ENCODE assay signal across 26 mouse cellular contexts in genomic region chr1:153820216-153820615, GRCm38 (mm10). TPM values are rescaled to one million over a fixed set of nuclear protein-coding genes. Genes with fewer than 3 reads are reported as not detected.
DNase-seq lines count a peak whose midpoint lies in the region; ATAC-seq and TF ChIP-seq lines count a peak whose summit lies in the region.
"Had no signal": no experiment of that assay in that cellular context is flagged by ENCODE, and none has a peak within 500 bp of the region (broad histone marks: within the 10 kb centered on the region; RNA-seq: fewer than 3 reads in every experiment).

No protein-coding gene starts in this region.

- H3K4me2 ChIP-seq in forebrain, embryonic 14.5 days (ENCODE audit: low read length), result no peak overlapping the region
- no peak overlapping the region for H3K4me2 ChIP-seq in hindbrain, postnatal 0 days (ENCODE audit: low read depth, low read length)
- no peak overlapping the region for H3K4me2 ChIP-seq in midbrain, postnatal 0 days (ENCODE audit: low read depth, low read length, poor library complexity, severe bottlenecking)
- H3K4me2 ChIP-seq in midbrain, embryonic 16.5 days (ENCODE audit: low read length), result no peak overlapping the region
- H3K4me2 ChIP-seq: embryonic facial prominence, embryonic 12.5 days; forebrain, embryonic 12.5 days; heart, embryonic 12.5 days; hindbrain, embryonic 12.5 days; intestine, embryonic 15.5 days had no signal

- no peaks in the 10 kb centered on the region for H3K27me3 ChIP-seq in forebrain, embryonic 14.5 days (replicated peaks; ENCODE audit: control insufficient read depth, insufficient read depth, low read length)
- H3K27me3 ChIP-seq in forebrain, embryonic 10.5 days (ENCODE audit: poor library complexity, severe bottlenecking), result no peaks in the 10 kb centered on the region
- no peaks in the 10 kb centered on the region for H3K27me3 ChIP-seq in hindbrain, postnatal 0 days (ENCODE audit: insufficient read depth, low read length)
- H3K27me3 ChIP-seq in hindbrain, embryonic 10.5 days (ENCODE audit: insufficient read depth, poor library complexity, severe bottlenecking), result no peaks in the 10 kb centered on the region
- H3K27me3 ChIP-seq in midbrain, postnatal 0 days (ENCODE audit: insufficient read depth, low read length), result no peaks in the 10 kb centered on the region; the same call in 1 of the 2 replicates
- H3K27me3 ChIP-seq in midbrain, embryonic 16.5 days (ENCODE audit: control insufficient read depth, insufficient read depth, low read depth, low read length), result no peaks in the 10 kb centered on the region
- H3K27me3 ChIP-seq: embryonic facial prominence, embryonic 12.5 days; hindbrain, embryonic 12.5 days; intestine, embryonic 15.5 days had no signal

- H3K4me3 ChIP-seq in forebrain, embryonic 14.5 days (ENCODE audit: low read depth, low read length), result no peak overlapping the region
- H3K4me3 ChIP-seq in forebrain, embryonic 10.5 days, result no peak overlapping the region
- no peak overlapping the region for H3K4me3 ChIP-seq in hindbrain, postnatal 0 days (ENCODE audit: low read length)
- H3K4me3 ChIP-seq in hindbrain, embryonic 10.5 days, result no peak overlapping the region
- H3K4me3 ChIP-seq in midbrain, postnatal 0 days (ENCODE audit: low read depth, low read length), result no peak overlapping the region
- H3K4me3 ChIP-seq in midbrain, embryonic 16.5 days (ENCODE audit: low read depth, low read length), result no peak overlapping the region
- H3K4me3 ChIP-seq: embryonic facial prominence, embryonic 12.5 days; forebrain, embryonic 12.5 days; heart, adult 2 months; heart, embryonic 12.5 days; hindbrain, embryonic 12.5 days; intestine, embryonic 15.5 days had no signal

- 65% methylated on average over 3 of the region's 3 CpGs for WGBS in forebrain, embryonic 14.5 days
- WGBS in forebrain, embryonic 10.5 days, result 90% methylated on average over 3 of the region's 3 CpGs
- 51% methylated on average over 3 of the region's 3 CpGs for WGBS in hindbrain, postnatal 0 days
- 91% methylated on average over 3 of the region's 3 CpGs for WGBS in hindbrain, embryonic 10.5 days
- WGBS in midbrain, postnatal 0 days, result 70% methylated on average over 3 of the region's 3 CpGs
- 71% methylated on average over 3 of the region's 3 CpGs for WGBS in midbrain, embryonic 16.5 days

- H3K9ac ChIP-seq in forebrain, embryonic 14.5 days (ENCODE audit: low read length), result no peak overlapping the region
- H3K9ac ChIP-seq in hindbrain, postnatal 0 days (replicated peaks; ENCODE audit: low read length), result no peak overlapping the region
- no peak overlapping the region for H3K9ac ChIP-seq in midbrain, postnatal 0 days (replicated peaks; ENCODE audit: low read length, poor library complexity, severe bottlenecking)
- H3K9ac ChIP-seq in midbrain, embryonic 16.5 days (ENCODE audit: low read depth, low read length), result no peak overlapping the region
- H3K9ac ChIP-seq: embryonic facial prominence, embryonic 12.5 days; forebrain, embryonic 12.5 days; heart, embryonic 12.5 days; hindbrain, embryonic 12.5 days; intestine, embryonic 15.5 days had no signal

- H3K27ac ChIP-seq in forebrain, embryonic 14.5 days (ENCODE audit: low read depth, low read length), result no peak overlapping the region
- H3K27ac ChIP-seq in forebrain, embryonic 10.5 days, result no peak overlapping the region
- no peak overlapping the region for H3K27ac ChIP-seq in hindbrain, postnatal 0 days
- no peak overlapping the region for H3K27ac ChIP-seq in hindbrain, embryonic 10.5 days
- H3K27ac ChIP-seq in midbrain, postnatal 0 days (ENCODE audit: low read depth, low read length), result no peak overlapping the region
- H3K27ac ChIP-seq in midbrain, embryonic 16.5 days (ENCODE audit: low read length), result no peak overlapping the region
- H3K27ac ChIP-seq: embryonic facial prominence, embryonic 12.5 days; forebrain, embryonic 12.5 days; heart, adult 2 months; hindbrain, embryonic 12.5 days; intestine, embryonic 15.5 days had no signal

- no peaks in the 10 kb centered on the region for H3K4me1 ChIP-seq in forebrain, embryonic 14.5 days (ENCODE audit: control insufficient read depth, insufficient read depth, low read length)
- no peaks in the 10 kb centered on the region for H3K4me1 ChIP-seq in forebrain, embryonic 10.5 days
- no peaks in the 10 kb centered on the region for H3K4me1 ChIP-seq in hindbrain, postnatal 0 days (ENCODE audit: insufficient read depth, low read length)
- no peaks in the 10 kb centered on the region for H3K4me1 ChIP-seq in hindbrain, embryonic 10.5 days (replicated peaks)
- H3K4me1 ChIP-seq in midbrain, postnatal 0 days (ENCODE audit: insufficient read depth, low read length), result no peaks in the 10 kb centered on the region
- H3K4me1 ChIP-seq in midbrain, embryonic 16.5 days (ENCODE audit: control insufficient read depth, insufficient read depth, low read length), result no peaks in the 10 kb centered on the region
- H3K4me1 ChIP-seq: embryonic facial prominence, embryonic 12.5 days; forebrain, embryonic 12.5 days; heart, embryonic 12.5 days; hindbrain, embryonic 12.5 days; intestine, embryonic 15.5 days had no signal

- no peaks in the 10 kb centered on the region for H3K36me3 ChIP-seq in forebrain, embryonic 14.5 days (ENCODE audit: control insufficient read depth, insufficient read depth, low read length)
- no peaks in the 10 kb centered on the region for H3K36me3 ChIP-seq in forebrain, embryonic 10.5 days (replicated peaks)
- no peaks in the 10 kb centered on the region for H3K36me3 ChIP-seq in hindbrain, postnatal 0 days (ENCODE audit: insufficient read depth, low read length)
- H3K36me3 ChIP-seq in hindbrain, embryonic 10.5 days, result no peaks in the 10 kb centered on the region
- no peaks in the 10 kb centered on the region for H3K36me3 ChIP-seq in midbrain, postnatal 0 days (ENCODE audit: insufficient read depth, low read length)
- no peaks in the 10 kb centered on the region for H3K36me3 ChIP-seq in midbrain, embryonic 16.5 days (ENCODE audit: control insufficient read depth, insufficient read depth, low read length)
- H3K36me3 ChIP-seq: embryonic facial prominence, embryonic 12.5 days; forebrain, embryonic 12.5 days; heart, embryonic 12.5 days; hindbrain, embryonic 12.5 days; intestine, embryonic 15.5 days had no signal

- no peak for TF ChIP-seq CTCF in hindbrain, postnatal 0 days (IDR thresholded peaks at IDR 0.05; ENCODE audit: low read depth)
- TF ChIP-seq CTCF in midbrain, postnatal 0 days (IDR thresholded peaks at IDR 0.05), result no peak

- no peak for ATAC-seq in forebrain, embryonic 14.5 days
- peak; percentile 47; the same call in 1 of the 2 replicates for ATAC-seq in hindbrain, postnatal 0 days
- no peak for ATAC-seq in midbrain, postnatal 0 days (ENCODE audit: low FRiP score)
- no peak for ATAC-seq in midbrain, embryonic 16.5 days
- ATAC-seq: activated CD4-positive, CD25-positive, alpha-beta regulatory T cell, adult 4 months; intestine, embryonic 15.5 days; Patski had no signal

- H3K9me3 ChIP-seq in forebrain, embryonic 14.5 days (replicated peaks; ENCODE audit: control insufficient read depth, low read length), result no peaks in the 10 kb centered on the region
- peaks cover 3% of the 10 kb centered on the region; the same call in 1 of the 2 replicates for H3K9me3 ChIP-seq in forebrain, embryonic 10.5 days
- H3K9me3 ChIP-seq in hindbrain, postnatal 0 days (ENCODE audit: low read length), result no peaks in the 10 kb centered on the region
- H3K9me3 ChIP-seq in hindbrain, embryonic 10.5 days, result peaks cover 3% of the 10 kb centered on the region; the same call in 1 of the 2 replicates
- H3K9me3 ChIP-seq in midbrain, postnatal 0 days (ENCODE audit: low read length), result no peaks in the 10 kb centered on the region
- no peaks in the 10 kb centered on the region for H3K9me3 ChIP-seq in midbrain, embryonic 16.5 days (replicated peaks; ENCODE audit: control insufficient read depth, low read length, poor library complexity, severe bottlenecking)
- H3K9me3 ChIP-seq: embryonic facial prominence, embryonic 12.5 days; forebrain, embryonic 12.5 days; intestine, embryonic 15.5 days had no signal

- peak; percentile 22 for DNase-seq in forebrain, embryonic 14.5 days (ENCODE audit: low spot score)
- no peak for DNase-seq in forebrain, embryonic 10.5 days (ENCODE audit: extremely low spot score, low spot score)
- DNase-seq in hindbrain, postnatal 0 days (ENCODE audit: low spot score), result peak; percentile 70
- DNase-seq in hindbrain, embryonic 10.5 days (ENCODE audit: low spot score), result no peak
- peak; percentile 71 for DNase-seq in midbrain, postnatal 0 days (ENCODE audit: low spot score)
- no peak for DNase-seq in frontal cortex, postnatal 10 days (ENCODE audit: low spot score in 2 of 2)
- DNase-seq: adrenal gland, postnatal 14 days; cerebellum, adult 8-10 months; cerebellum, postnatal 25 days; gastrocnemius, postnatal 10 days; heart, adult 2 months had no signal

RNA-seq across cellular contexts. Expression of gene Rgsl1, which starts 23.7 kb away (rescaled TPM):
- 0.34 and 0.40 TPM in 2 replicates for polyA plus RNA-seq in forebrain, embryonic 14.5 days (2014; fragmentation: Nextera tagmentation; extraction: Ambion mirVana)
- not detected in 2 replicates for polyA plus RNA-seq in forebrain, embryonic 10.5 days (2016; fragmentation: Nextera tagmentation; extraction: Ambion mirVana)
- 0.14 and 0.37 TPM in 2 replicates for total RNA-seq in hindbrain, postnatal 0 days (2014; rRNA removed)
- polyA plus RNA-seq in hindbrain, postnatal 0 days (2015; fragmentation: Nextera tagmentation; extraction: Ambion mirVana), result 0.31 and 0.37 TPM in 2 replicates
- polyA plus RNA-seq in hindbrain, embryonic 10.5 days (2016; fragmentation: Nextera tagmentation; extraction: Ambion mirVana), result 0.10 TPM in 1 of 2 replicates, not detected in the other
- total RNA-seq in midbrain, postnatal 0 days (2014; rRNA removed), result 0.05 TPM in 1 of 2 replicates, not detected in the other
- 0.12 and 0.18 TPM in 2 replicates for polyA plus RNA-seq in midbrain, postnatal 0 days (2015; fragmentation: Nextera tagmentation; extraction: Ambion mirVana)
- polyA plus RNA-seq in midbrain, embryonic 16.5 days (2015; fragmentation: Nextera tagmentation; extraction: Ambion mirVana), result 0.10 and 0.19 TPM in 2 replicates
- total RNA-seq: gastrocnemius, postnatal 10 days; heart, adult 2 months; MEL had no signal
- polyA plus RNA-seq: activated CD4-positive, CD25-positive, alpha-beta regulatory T cell, adult 4 months; C2C12; heart, adult 2 months; heart, embryonic 12.5 days; heart, embryonic 16.5 days; intestine, embryonic 15.5 days had no signal

RNA-seq across cellular contexts. Expression of gene Teddm1b, which starts 53.9 kb away (rescaled TPM):
- 0.55 and 0.85 TPM in 2 replicates for polyA plus RNA-seq in forebrain, embryonic 14.5 days (2014; fragmentation: Nextera tagmentation; extraction: Ambion mirVana)
- polyA plus RNA-seq in forebrain, embryonic 10.5 days (2016; fragmentation: Nextera tagmentation; extraction: Ambion mirVana), result 0.60 and 0.61 TPM in 2 replicates
- total RNA-seq in hindbrain, postnatal 0 days (2014; rRNA removed), result not detected in 2 replicates
- polyA plus RNA-seq in hindbrain, postnatal 0 days (2015; fragmentation: Nextera tagmentation; extraction: Ambion mirVana), result 0.11 and 0.23 TPM in 2 replicates
- polyA plus RNA-seq in hindbrain, embryonic 10.5 days (2016; fragmentation: Nextera tagmentation; extraction: Ambion mirVana), result 0.56 and 0.58 TPM in 2 replicates
- total RNA-seq in midbrain, postnatal 0 days (2014; rRNA removed), result not detected in 2 replicates
- polyA plus RNA-seq in midbrain, postnatal 0 days (2015; fragmentation: Nextera tagmentation; extraction: Ambion mirVana), result 0.21 and 0.22 TPM in 2 replicates
- 0.28 and 0.35 TPM in 2 replicates for polyA plus RNA-seq in midbrain, embryonic 16.5 days (2015; fragmentation: Nextera tagmentation; extraction: Ambion mirVana)
- total RNA-seq: adrenal gland, adult 18-20 months; adrenal gland, postnatal 14 days; gastrocnemius, postnatal 10 days; gastrocnemius, postnatal 4 days; heart, adult 2 months; heart, postnatal 25 days; MEL had no signal
- polyA plus RNA-seq: cortical plate, adult 2 months; heart, adult 2 months had no signal

Comparison
In these comparisons a context has a peak if more than half of its experiments do, and no peak if none do; other contexts are left out.
1. DNase-seq: peak in forebrain, embryonic 14.5 days (single experiment), hindbrain, postnatal 0 days (single experiment) and midbrain, postnatal 0 days (single experiment); none in forebrain, embryonic 10.5 days (single experiment), hindbrain, embryonic 10.5 days (single experiment) and frontal cortex, postnatal 10 days (0 of 2).